Mouse (Mus musculus) forebrain, embryonic 13.5 days (tissue): ENCODE measurements around the gene Ccdc71. TPM values are rescaled to one million over a fixed set of nuclear protein-coding genes. Genes with fewer than 3 reads are reported as not detected.

Experiments
- ATAC-seq: fragments of 200-750 bp; cut with Nextera tagmentation; 2 replicates; pipeline ENCODE4 v1.8.0; 2017
- H3K27ac ChIP-seq: fragments of 300-500 bp; sonication (generic); 2 replicates; pipeline ENCODE4 v1.5.1; 2015; ENCODE audit warnings: inconsistent platforms, mild to moderate bottlenecking, moderate library complexity
- H3K27me3 ChIP-seq: fragments of 300-500 bp; sonication (generic); 2 replicates; pipeline ENCODE4 v1.6.1; 2015; ENCODE audit warnings: mild to moderate bottlenecking, inconsistent platforms
- H3K36me3 ChIP-seq: fragments of 300-500 bp; sonication (generic); 2 replicates; pipeline ENCODE4 v1.6.1; 2015; ENCODE audit warnings: mild to moderate bottlenecking, inconsistent platforms; ENCODE audit not compliant: poor library complexity, severe bottlenecking
- H3K4me1 ChIP-seq: fragments of 300-500 bp; sonication (generic); 2 replicates; pipeline ENCODE4 v1.6.1; 2015; ENCODE audit warnings: inconsistent platforms
- H3K4me2 ChIP-seq: fragments of 300-500 bp; sonication (generic); 2 replicates; pipeline ENCODE4 v1.6.1; 2015; ENCODE audit warnings: inconsistent platforms, mild to moderate bottlenecking, moderate library complexity
- H3K4me3 ChIP-seq: fragments of 300-500 bp; sonication (generic); 2 replicates; pipeline ENCODE4 v1.5.1; 2015; ENCODE audit warnings: mild to moderate bottlenecking, inconsistent platforms
- H3K9ac ChIP-seq: fragments of 300-500 bp; sonication (generic); 2 replicates; pipeline ENCODE4 v1.6.1; 2015; ENCODE audit warnings: mild to moderate bottlenecking, inconsistent platforms
- H3K9me3 ChIP-seq: fragments of 300-500 bp; sonication (generic); replicated peaks from 2 replicates; pipeline ENCODE4 v1.6.1; 2016; ENCODE audit warnings: inconsistent platforms
- WGBS: fragments of 180-500 bp; shearing (Covaris S2); methylation state at CpG from one replicate; pipeline ENCODE4 v1.1.7; 2015; 5-methylcytosine and 5-hydroxymethylcytosine counted together
- polyA plus RNA-seq: library from polyadenylated mRNA; unstranded; fragments of >200 nt; fragmentation: Nextera tagmentation; extraction: Ambion mirVana; gene quantifications from 2 replicates; pipeline ENCODE4 v1.2.1, GENCODE M21; 2015

Gene Ccdc71
- polyA plus RNA-seq, 1 experiment from 2014 or later = 50.1 TPM

GRCm38 (mm10) chr9:108450292-108451169 is 9.8 kb upstream of the Ccdc71 start:
- peak overlapping the region; percentile 85 for H3K4me2 ChIP-seq
- H3K9me3 ChIP-seq = no peaks in the 10 kb centered on the region
- WGBS = 45% methylated on average over 21 of the region's 21 CpGs
- H3K4me1 ChIP-seq = peaks cover 52% of the 10 kb centered on the region
- peak; percentile 52; the same call in 1 of the 2 replicates for ATAC-seq
- peak overlapping the region; percentile 62 for H3K4me3 ChIP-seq
- H3K9ac ChIP-seq = peak overlapping the region; percentile 81
- H3K27ac ChIP-seq = peak overlapping the region; percentile 96
- no peaks in the 10 kb centered on the region for H3K27me3 ChIP-seq
- peaks cover 20% of the 10 kb centered on the region for H3K36me3 ChIP-seq

DNA sequence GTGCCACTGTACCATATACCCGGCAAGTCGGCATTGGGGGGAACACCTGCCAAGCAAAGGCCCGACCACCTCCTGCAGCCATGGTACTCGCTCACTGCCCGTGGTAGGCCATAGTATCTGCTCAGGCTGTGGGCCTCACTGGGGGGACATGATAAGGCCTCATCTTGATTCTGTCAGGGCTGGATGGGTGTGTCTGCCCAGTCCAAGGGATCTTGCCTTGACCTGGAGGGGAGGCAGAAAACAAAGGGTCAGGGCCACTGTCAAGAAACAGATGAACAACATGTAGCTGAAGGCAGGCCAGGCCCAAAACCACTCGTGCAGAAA is 9.2 kb upstream of the Ccdc71 start:
- 79% methylated on average over 6 of the region's 6 CpGs for whole genome bisulfite sequencing
- H3K4me1 ChIP-seq = peaks cover 52% of the 10 kb centered on the region

DNA sequence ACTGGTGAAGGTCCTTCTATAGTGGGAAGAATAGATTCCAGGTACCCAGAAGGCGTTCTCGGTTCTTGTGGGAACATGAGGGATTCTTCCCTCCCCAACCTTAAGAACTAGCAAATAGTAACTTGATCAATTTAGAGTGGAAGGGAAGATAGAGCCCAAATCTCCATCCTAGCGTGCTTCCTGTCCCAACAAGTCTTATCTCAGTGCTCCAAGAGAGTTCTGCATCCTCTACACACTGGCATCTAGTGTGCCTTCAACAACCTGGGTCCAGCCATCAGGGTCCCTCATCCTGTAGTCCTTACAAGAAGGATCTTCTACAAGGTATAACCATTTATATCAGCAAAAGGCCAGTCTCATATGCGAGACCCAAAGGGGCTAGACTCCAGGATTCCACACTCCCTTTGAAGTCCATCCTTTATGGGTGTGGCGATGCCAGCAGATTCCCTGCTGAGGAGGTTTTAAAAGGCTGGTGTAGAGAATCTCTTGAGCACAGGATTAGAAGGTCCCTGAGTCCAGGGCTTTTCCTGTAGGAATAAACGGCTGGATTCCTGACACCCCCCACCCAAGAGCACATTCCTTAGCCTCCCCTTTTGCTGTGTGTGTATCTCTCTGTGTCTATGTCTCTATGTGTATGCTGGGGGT is 8.7 kb upstream of the Ccdc71 start:
- H3K9me3 ChIP-seq = no peaks in the 10 kb centered on the region
- 47% methylated on average over 6 of the region's 6 CpGs for WGBS
- H3K36me3 ChIP-seq = peaks cover 20% of the 10 kb centered on the region
- H3K9ac ChIP-seq = peak overlapping the region; percentile 81
- no peaks in the 10 kb centered on the region for H3K27me3 ChIP-seq
- no peak for ATAC-seq
- H3K4me2 ChIP-seq = peak overlapping the region; percentile 85
- peak overlapping the region; percentile 96 for H3K27ac ChIP-seq
- H3K4me3 ChIP-seq = peak overlapping the region; percentile 62
- H3K4me1 ChIP-seq = peaks cover 52% of the 10 kb centered on the region

More for the DNA sequence above, 9.2 kb upstream of the Ccdc71 start:
- Histone ChIP-seq H3K4me3 (peak overlapping the region; percentile 62), H3K27ac (peak overlapping the region; percentile 96), H3K27me3 (no peaks in the 10 kb centered on the region), H3K36me3 (peaks cover 20% of the 10 kb centered on the region), H3K4me2 (peak overlapping the region; percentile 85), H3K9me3 (no peaks in the 10 kb centered on the region), H3K9ac (peak overlapping the region; percentile 81)
- ATAC-seq = no peak

- peak overlapping the region; percentile 96 for H3K27ac ChIP-seq
- peak; percentile 79 for ATAC-seq
- peaks cover 52% of the 10 kb centered on the region for H3K4me1 ChIP-seq
- H3K9me3 ChIP-seq = no peaks in the 10 kb centered on the region
- WGBS = under 1% methylated on average over 40 of the region's 40 CpGs
- peak overlapping the region; percentile 85 for H3K4me2 ChIP-seq
- peak overlapping the region; percentile 62 for H3K4me3 ChIP-seq
- H3K9ac ChIP-seq = peak overlapping the region; percentile 81
- no peaks in the 10 kb centered on the region for H3K27me3 ChIP-seq
- H3K36me3 ChIP-seq = peaks cover 17% of the 10 kb centered on the region
Observed at GRCm38 (mm10) chr9:108452291-108452906, 7.9 kb upstream of the Ccdc71 start.

DNA sequence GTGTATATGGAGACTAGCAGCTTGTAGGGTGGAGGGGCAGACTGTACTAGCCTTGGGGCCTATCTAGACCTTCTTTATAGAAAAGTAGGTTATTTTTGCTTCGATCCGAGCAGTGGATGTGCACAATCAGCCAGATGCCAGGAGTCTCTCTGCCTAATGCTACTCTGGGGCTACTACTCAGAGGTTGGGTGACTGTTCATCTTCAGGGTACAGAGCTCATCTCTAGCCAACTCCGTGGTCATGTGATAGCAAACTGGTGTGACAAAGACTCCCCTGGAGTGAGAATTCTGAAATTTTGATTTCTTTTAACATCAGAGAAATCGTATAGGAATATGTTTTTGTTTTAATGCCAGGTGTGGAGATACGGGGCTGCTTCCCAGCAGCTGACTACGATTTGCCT is 7.4 kb upstream of the Ccdc71 start:
- Histone ChIP-seq H3K4me2 (peak overlapping the region; percentile 85), H3K36me3 (peaks cover 12% of the 10 kb centered on the region), H3K27me3 (no peaks in the 10 kb centered on the region), H3K4me3 (peak overlapping the region; percentile 62), H3K9ac (peak overlapping the region; percentile 81), H3K4me1 (peaks cover 52% of the 10 kb centered on the region), H3K27ac (peak overlapping the region; percentile 96), H3K9me3 (no peaks in the 10 kb centered on the region)
- 43% methylated on average over 6 of the region's 6 CpGs for WGBS
- ATAC-seq = no peak; the same call in 1 of the 2 replicates

DNA sequence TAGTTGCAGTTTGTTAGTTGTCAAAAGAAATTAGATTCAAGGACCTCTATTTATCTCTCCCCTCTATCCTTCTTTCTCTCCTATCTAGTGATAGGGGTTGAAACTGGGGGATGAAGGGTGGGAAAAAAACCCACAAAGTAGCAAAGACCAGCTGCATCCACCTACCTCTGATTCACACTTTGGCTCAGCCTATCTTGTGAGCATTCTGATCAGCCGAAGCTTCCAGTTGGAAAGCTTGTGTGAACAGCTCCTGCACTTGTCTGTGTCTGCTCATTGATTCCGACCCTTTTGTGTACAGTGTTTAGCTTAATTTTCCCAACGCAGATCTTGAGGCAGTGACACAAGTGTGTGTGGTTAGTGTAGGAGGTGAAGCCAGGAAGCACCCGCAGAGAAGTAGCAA is 6.9 kb upstream of the Ccdc71 start:
- WGBS = 83% methylated on average over 4 of the region's 4 CpGs
- H3K27ac ChIP-seq = peak overlapping the region; percentile 96
- peak overlapping the region; percentile 85; the same call in 1 of the 2 replicates for H3K4me2 ChIP-seq

DNA sequence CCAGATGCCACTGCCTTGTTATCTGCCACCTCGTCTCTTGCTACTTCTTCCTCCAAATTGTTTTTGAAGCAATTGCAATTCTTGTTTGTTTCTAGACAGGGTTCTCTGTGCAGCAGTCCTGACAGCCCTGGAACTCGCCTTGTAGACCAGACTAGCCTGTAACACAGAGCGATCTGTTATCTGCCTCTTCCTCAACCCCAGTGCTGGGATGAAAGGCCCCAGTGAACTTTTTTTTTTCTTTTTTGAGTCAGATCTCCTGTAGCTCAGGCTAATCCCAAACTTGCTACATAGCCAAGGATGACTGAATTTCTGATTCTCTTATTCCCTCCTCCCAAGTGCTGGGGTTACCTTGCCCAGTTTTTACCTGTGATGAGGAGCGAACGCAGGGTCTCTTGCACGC is 5.9 kb upstream of the Ccdc71 start:
- Histone ChIP-seq H3K4me2 (no peak overlapping the region), H3K9me3 (no peaks in the 10 kb centered on the region), H3K36me3 (no peaks in the 10 kb centered on the region), H3K4me1 (peaks cover 45% of the 10 kb centered on the region), H3K9ac (no peak overlapping the region), H3K4me3 (no peak overlapping the region), H3K27ac (no peak overlapping the region), H3K27me3 (no peaks in the 10 kb centered on the region)
- ATAC-seq = no peak
- WGBS = 85% methylated on average over 6 of the region's 6 CpGs

More for the DNA sequence above, 6.9 kb upstream of the Ccdc71 start:
- Histone ChIP-seq H3K4me1 (peaks cover 52% of the 10 kb centered on the region), H3K9ac (peak overlapping the region; percentile 27; the same call in 1 of the 2 replicates), H3K27me3 (no peaks in the 10 kb centered on the region), H3K36me3 (peaks cover 7% of the 10 kb centered on the region), H3K9me3 (no peaks in the 10 kb centered on the region), H3K4me3 (no peak overlapping the region)
- no peak for ATAC-seq

DNA sequence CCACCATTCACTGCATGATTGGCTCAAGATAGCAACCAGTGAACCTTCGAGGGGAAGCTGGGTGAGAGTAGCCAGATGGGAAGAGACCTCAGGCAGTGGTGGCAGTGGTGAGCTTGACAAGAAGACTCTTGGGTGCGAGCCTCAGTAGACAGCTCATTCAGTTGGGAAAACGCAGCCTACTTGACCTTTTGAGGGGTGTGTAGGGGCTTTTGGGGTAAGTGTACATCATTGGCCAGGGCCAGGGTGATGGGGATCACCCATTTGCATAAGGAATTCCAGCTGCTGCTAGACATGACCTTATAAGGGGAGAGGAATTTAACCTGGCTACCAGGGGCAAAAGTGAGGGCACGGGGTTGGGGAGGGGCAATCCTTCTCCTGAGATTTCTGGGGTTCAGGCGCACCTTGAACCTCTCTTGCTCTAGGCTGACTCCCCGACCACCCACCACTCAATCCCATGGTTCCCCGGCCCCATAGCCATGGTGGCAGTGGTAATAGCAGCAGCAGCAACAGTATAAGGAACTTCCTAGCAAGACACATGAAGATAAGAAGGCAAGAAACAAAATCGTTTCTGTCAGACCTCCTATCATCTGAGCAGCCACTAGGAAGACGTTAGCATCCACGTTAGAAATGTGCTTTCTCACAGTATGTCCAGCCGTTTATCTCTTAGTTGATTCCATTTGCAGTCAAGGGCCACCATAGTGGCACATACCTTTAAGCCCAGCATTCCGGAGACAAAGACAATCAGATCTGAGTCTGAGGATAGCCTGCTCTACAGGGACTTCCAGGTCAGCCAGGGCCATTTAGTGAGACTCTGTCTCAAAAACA is 4.4 kb upstream of the Ccdc71 start:
- no peaks in the 10 kb centered on the region for H3K36me3 ChIP-seq
- H3K9me3 ChIP-seq = no peaks in the 10 kb centered on the region
- H3K9ac ChIP-seq = no peak overlapping the region
- H3K27me3 ChIP-seq = no peaks in the 10 kb centered on the region
- H3K27ac ChIP-seq = no peak overlapping the region
- peaks cover 35% of the 10 kb centered on the region for H3K4me1 ChIP-seq
- 78% methylated on average over 12 of the region's 12 CpGs for WGBS
- H3K4me3 ChIP-seq = no peak overlapping the region
- no peak for ATAC-seq
- no peak overlapping the region for H3K4me2 ChIP-seq

DNA sequence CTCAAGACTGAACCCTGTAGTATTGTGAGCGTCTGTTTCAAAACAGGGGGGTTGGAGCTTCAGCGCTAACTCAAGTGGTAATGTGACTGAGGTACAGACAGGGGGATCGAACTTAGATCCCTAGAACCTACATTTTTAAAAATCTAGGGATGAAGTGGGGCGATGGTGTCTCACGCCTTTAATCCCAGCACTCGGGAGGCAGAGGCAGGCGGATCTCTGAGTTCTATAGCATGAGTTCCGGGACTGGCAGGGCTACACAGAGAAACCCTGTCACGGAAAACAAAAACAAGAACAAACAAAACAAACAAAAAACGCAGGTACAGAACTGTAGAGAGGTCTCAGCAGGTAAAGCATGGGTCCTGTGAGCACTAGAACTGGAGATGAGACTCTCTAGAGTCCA is 3.4 kb upstream of the Ccdc71 start:
- H3K4me2 ChIP-seq = no peak overlapping the region
- H3K4me1 ChIP-seq = peaks cover 35% of the 10 kb centered on the region
- no peaks in the 10 kb centered on the region for H3K36me3 ChIP-seq
- WGBS = 86% methylated on average over 10 of the region's 10 CpGs
- no peak overlapping the region for H3K27ac ChIP-seq
- no peak overlapping the region for H3K9ac ChIP-seq
- no peak for ATAC-seq
- H3K4me3 ChIP-seq = no peak overlapping the region
- H3K27me3 ChIP-seq = no peaks in the 10 kb centered on the region
- H3K9me3 ChIP-seq = no peaks in the 10 kb centered on the region

- Histone ChIP-seq H3K9ac (no peak overlapping the region), H3K9me3 (no peaks in the 10 kb centered on the region), H3K4me2 (peak overlapping the region; percentile 85), H3K4me1 (peaks cover 18% of the 10 kb centered on the region), H3K27me3 (no peaks in the 10 kb centered on the region), H3K27ac (peak overlapping the region; percentile 72; the same call in 1 of the 2 replicates), H3K36me3 (peaks cover 22% of the 10 kb centered on the region), H3K4me3 (peak overlapping the region; percentile 85)
- peak; percentile 27 for ATAC-seq
- WGBS = 90% methylated on average over 1 of the region's 1 CpGs
Observed at GRCm38 (mm10) chr9:108459939-108460318, 398 bp upstream of the Ccdc71 start.

DNA sequence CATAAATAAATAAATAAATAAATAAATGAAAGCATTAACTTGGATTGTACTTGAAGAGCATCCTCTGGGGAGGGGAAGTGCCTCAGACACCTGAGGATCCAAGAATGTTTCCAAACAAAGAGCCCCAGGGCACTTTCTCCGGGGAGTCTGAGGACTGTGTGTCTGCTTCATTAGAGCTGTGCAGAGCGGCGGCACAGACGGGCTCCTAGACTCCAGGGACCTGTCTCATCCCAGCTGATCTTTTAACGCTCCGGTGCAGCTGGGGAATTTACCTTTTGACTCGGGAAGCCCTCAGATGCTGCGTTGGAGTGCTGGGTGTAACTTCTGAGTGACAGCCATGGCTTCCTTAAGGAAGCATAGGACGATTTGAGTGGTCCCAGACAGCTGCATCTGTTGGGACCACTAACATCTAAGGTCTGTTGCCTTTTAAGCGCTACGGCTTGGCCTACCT is 879 bp downstream of the Ccdc71 start, which contains the start of gene Klhdc8b:
Gene Klhdc8b, minus strand, starts transcription at position 401 of the 451 bp plus-strand sequence.
- H3K4me1 ChIP-seq = peaks cover 18% of the 10 kb centered on the region
- 23% methylated on average over 11 of the region's 11 CpGs for WGBS
- peak; percentile 20; the same call in 1 of the 2 replicates for ATAC-seq
- H3K27ac ChIP-seq = peak within 1 kb of the TSS; percentile 72
- H3K4me3 ChIP-seq = peak within 1 kb of the TSS; percentile 85
- H3K9me3 ChIP-seq = no peaks in the 10 kb centered on the region
- peak within 1 kb of the TSS; percentile 79 for H3K9ac ChIP-seq
- H3K27me3 ChIP-seq = no peaks in the 10 kb centered on the region
- H3K36me3 ChIP-seq = peaks cover 34% of the 10 kb centered on the region
- H3K4me2 ChIP-seq = peak within 1 kb of the TSS; percentile 85
